Mouse (Mus musculus) urinary bladder, postnatal 36 days (tissue): Measurements from ENCODE around the gene Isca1.
"Not testable (repeated sequence)": the region's sequence is repeated elsewhere in the genome, so short reads cannot be mapped to it uniquely, and the experiment has no call there.

Experiments
- DNase-seq, 2 experiments: peaks; one replicate each; pipeline ENCODE4 v3.0.0; 2022; ENCODE audit warnings: low spot score in 2 of 2, mixed read lengths in 1 of 2

The Isca1 gene

DNA sequence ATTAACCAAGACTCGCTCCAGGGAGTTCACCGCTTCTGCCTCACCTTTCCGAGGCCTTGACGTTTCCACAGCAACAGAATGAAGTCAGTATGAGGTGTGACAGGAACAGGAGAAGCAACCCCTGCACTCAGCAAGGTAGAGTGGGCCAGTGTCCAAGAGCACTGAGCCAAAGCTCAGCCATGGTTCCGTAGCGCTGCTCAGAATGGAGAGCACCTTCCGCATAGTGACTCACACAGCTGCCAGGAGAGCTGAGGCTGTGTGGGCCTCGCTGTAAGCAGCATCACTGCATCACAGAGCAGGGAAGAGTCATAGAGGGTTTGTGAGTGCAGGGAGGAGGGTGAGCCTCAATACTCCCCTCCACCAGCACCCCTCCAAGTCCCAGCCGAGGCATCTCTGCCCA is 22.9 kb downstream of the Isca1 start, which contains the start of gene 1700014D04Rik:
Gene 1700014D04Rik, minus strand, starts transcription at position 42 of the 400 bp plus-strand sequence.
- no peak for DNase-seq

DNA sequence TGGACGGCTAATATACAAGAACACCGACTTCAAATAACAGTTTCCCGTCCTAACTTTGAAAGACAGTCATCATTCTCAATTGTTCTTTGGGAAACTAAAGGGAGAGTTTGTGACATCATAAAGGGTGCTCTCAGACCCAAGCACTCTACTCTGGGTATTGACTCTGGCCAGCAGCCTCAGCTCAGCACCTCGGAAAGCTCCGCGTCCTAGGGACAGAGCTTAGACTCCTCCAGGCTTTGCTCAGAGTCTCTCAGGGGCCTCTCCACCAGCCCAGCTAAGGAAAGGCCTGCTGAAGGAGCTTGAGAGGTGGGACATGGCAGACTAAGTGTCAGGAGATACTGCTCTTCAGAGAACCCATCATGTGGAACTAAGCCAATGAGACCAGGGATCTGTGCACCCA is 23.4 kb downstream of the Isca1 start:
- DNase-seq: no peak

GRCm38 (mm10) chr13:59745462-59745861 is 24.1 kb downstream of the Isca1 start:
- no peak for DNase-seq

DNA sequence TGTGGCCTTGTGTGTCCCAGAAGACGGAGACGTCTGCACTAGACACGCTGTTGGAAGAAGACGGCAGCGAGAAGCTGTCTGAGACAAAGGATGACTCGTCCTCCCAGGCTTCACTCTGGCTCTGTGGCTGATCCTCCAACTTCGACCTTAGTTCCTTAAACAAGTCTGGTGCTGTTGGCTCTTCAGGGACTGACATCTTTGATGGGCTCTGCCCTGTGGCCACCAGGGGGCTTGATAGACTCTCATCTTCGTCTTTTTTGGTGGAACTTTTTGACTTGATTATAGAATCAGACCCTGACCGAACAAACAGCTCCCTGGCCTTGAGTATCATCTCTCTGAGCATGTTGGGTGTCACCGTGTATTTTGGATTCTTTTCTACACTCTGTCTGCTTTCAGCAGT is 27.9 kb downstream of the Isca1 start:
- no peak for DNase-seq

- DNase-seq: peak in 1 of 2 experiments; percentile 26
These were observed 28.5 kb downstream of the Isca1 start for GRCm38 (mm10) chr13:59741096-59741495.

DNA sequence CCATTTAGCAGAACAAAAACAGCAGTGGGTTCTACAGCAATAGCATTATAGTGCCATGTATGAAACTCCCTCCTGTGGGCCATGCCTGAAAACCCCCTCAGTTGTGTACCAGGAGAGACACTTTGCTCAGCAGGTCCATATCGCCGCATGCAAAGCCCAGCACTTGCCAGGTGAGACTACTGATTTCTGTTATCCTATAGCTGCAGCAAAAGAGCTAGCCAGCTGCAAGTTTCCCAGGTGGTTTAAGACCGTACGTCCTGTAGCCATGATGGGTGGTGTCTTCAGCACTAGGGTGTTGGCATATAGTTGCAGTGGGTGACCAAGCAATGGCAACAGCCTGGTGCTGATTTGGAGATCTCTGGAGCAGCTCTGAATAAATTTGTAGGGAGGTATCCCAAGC is 30.2 kb downstream of the Isca1 start:
- no peak for DNase-seq

DNA sequence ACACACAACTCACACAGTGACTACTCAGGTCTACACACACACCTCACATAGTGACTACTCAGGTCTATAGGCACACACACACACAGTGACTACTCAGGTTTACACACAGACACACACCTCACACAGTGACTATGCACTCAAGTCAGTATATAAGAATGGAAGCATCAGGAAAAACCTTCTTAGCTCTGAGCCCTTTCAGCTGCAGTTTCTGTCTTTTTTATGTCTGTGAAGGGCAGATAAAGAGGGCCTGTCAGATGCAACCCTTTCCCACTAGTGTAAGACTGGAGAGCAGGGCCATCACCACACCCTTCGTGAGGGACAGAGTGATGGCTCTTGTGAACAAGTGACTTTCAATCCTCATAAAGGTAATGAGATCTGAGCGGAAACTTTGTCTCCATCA is 31.2 kb downstream of the Isca1 start:
- DNase-seq: no peak

DNA sequence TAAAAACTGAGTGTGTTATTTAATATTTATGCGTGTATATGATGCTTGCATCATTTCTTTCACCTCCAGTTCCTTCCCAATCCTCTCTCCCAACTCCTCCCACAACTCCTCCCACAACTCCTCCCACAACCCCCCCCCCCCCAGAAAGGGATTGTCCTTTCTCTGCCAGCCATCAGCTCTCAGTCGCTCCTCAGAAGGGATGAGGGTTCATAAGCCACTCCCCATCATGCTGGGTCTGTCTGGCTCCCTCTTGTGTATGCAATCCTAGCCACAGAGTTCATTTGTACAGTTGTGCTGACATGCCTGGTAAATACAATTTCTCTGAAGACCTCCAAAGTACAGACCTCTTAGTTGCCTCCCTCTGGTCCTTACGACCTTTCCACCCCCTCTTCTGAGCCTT is 34.4 kb downstream of the Isca1 start:
- DNase-seq: no peak

- not testable (repeated sequence) for DNase-seq
These were observed 35.3 kb downstream of the Isca1 start for GRCm38 (mm10) chr13:59734347-59734746.

DNA sequence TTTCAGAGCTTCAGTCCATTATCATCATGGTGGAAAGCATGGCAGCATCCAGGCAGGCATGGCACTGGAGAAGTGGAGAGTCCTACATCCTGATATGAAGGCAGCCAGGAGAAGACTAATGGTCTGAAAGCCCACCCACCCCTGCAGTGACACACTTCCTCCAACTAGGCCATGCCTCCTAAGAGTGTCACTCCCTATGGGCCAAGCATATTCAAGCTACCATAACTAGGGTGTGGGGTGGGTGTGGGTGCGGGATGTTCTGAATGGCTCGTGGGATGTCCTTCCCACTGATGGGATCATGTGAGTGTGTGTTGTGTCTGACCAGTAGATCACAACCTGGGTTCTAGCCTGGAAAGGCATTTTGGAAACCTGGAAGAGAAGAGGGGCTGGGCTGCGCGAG is 35.7 kb downstream of the Isca1 start:
- DNase-seq: no peak

DNA sequence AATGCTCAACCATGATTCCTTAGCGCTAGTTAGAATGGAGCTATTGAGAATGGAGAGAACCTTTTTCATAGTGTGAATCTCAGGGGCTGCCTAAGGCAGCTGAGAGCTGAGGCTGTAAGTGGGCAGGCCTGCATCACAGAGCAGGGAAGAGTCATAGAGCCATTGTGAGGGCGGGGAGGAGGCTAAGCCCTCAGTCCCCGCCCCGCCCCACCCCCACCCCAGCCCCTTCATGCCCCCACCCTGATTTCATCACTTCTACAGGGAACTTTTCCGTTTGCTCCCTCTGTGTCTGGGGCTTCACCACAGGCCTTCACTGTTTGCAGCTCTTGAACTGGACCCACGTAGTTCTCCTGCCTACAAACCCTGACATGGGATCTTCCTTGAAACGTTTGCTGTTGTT is 38.0 kb downstream of the Isca1 start, which contains the start of gene Spata31d1d:
Gene Spata31d1d, minus strand, starts transcription at position 101 of the 400 bp plus-strand sequence.
- DNase-seq: no peak

DNA sequence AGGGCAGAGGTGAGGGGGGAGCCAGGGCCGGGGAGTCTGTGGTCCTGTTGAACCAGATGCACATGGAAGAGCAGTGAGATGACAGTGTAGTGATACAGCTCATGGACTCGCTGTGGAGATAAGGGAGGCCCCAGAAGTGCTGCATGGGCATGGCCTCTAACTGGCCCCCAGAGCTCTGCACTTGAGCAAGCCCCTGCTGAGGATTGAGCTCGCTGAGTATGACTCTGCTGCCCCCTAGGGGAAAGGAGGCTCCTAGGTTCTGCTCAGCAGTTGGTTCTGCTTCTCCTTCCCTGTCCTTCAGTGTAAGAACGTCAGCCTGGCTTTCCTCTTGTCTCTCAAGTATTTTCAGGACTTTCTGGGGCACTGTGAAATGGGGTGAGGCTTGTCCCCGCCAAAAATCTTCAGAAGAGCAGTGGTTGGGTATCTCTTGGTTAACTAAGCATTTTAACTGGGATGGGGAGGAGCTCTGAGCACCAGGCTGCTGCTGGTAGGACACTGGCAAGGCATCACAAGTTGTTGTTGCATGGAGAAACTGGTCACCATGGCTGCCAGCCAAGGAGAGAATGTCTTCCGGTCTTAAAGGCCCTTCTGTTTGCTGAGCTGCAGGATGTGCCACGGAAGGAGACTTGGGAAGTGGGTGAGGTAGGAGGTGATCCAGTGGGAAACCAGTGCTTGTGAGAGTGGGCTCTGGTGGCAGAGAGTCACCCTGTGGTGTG is 41.1 kb downstream of the Isca1 start:
- DNase-seq: peak; percentile 65 to 69

- DNase-seq: no peak
These were observed 43.3 kb downstream of the Isca1 start for GRCm38 (mm10) chr13:59726139-59726867.

DNA sequence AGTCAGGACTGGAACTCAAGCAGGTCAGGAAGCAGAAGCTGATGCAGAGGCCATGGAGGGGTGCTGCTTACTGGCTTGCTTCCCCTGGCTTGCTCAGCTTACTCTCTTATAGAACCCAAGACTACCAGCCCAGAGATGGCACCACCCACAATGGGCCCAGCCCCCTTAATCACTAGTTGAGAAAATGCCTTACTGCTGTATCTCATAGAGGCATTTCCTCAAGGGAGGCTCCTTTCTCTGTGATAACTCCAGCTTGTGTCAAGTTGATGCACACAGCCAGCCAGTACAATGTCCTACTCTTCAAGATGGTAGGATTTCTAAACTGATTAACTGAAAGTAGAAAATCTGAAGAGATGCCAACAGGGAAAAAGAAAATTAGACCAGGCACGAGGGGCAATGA is 47.5 kb downstream of the Isca1 start:
- not testable (repeated sequence) for DNase-seq

DNA sequence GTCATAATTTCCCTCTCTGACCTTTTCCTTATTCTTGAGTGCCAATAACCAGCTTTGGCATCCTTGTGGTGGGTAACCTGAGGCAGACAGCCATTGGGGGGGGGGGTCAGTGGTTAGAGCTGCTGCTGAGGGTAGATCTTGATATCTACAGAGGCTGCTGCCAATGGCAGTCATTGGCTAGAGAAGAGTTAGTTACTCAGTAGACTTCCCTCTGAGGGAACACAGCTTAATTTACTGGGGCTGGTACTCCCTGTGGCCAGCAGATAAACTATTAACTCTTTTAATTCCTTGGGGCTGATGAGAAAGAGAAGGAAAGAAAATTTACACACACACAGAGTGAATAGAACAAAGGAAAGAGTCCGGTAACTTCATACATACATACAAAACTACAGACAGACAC is 50.1 kb downstream of the Isca1 start:
- DNase-seq: no peak

DNA sequence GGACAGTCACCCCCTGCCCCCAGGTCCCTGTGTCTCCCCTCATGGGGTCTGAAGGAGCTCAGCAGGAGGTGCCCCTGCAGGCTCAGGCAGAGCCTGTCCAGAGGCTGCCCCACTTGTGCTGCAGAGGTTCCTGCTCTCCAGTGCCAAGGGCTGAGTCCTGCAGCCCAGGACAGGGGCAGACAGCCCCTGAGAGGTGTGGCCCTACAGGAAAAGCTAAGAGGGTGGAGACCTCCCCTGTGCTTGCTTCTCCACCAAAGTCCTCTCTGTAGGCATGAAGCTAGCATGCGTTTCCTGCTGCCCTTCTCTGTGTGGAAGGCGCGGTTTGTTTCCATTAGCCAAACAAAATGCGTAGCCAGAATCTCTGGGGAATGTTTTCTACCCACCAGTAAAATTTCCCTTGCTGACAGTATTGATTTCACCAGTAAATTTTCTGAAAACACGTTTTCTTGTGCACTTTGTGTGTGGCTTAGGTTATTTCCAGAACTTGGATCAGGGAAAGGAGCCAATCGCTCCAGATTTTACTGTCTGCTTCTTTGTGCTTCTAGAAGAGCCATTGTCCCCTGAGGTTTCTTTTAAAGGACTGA is 50.7 kb downstream of the Isca1 start:
- not testable (repeated sequence) for DNase-seq

GRCm38 (mm10) chr13:59713710-59714109 is 55.9 kb downstream of the Isca1 start:
- no peak for DNase-seq

DNA sequence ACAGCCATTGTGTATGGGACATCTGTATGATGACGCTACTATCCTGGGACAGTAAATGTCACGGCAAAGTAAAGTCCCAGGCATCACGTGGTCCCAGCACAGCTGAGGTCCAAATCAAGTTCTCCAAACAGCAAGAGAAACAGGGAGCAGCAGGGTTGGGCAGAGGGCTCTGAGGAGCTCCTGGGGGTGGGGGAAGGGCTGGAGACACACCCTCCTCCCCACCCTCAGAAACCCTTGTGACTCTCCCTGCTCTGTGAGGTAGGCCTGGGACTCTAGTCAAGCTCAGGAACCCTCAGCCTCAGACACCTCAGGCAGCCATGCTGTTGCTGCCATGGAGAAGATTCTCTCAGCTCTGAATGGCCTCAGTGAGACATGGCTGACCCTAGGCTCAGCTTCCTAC is 57.6 kb downstream of the Isca1 start, which contains the start of gene Spata31d1b:
Gene Spata31d1b, plus strand, starts transcription at position 301 of the 400 bp plus-strand sequence.
- not testable (repeated sequence) for DNase-seq

- no peak for DNase-seq
These were observed 59.4 kb downstream of the Isca1 start, which contains the start of gene Spata31d1a for GRCm38 (mm10) chr13:59710230-59710629. Gene Spata31d1a, minus strand, starts transcription at chr13:59710330.
